Mouse (Mus musculus) heart, embryonic 15.5 days (tissue): ENCODE measurements around the gene Abca4. TPM values are rescaled to one million over a fixed set of nuclear protein-coding genes. Genes with fewer than 3 reads are reported as not detected.

ENCODE experiments used
- ATAC-seq: fragments of 200-750 bp; cut with Nextera tagmentation; replicated peaks from 2 replicates; pipeline ENCODE4 v1.8.0; 2017; ENCODE audit warnings: low read depth, moderate TSS enrichment; ENCODE audit not compliant: insufficient number of reproducible peaks, insufficient read depth, low FRiP score
- H3K27ac ChIP-seq: fragments of 300-500 bp; sonication (generic); 2 replicates; pipeline ENCODE4 v1.5.1; 2015; ENCODE audit warnings: mild to moderate bottlenecking, inconsistent platforms
- H3K27me3 ChIP-seq: fragments of 300-500 bp; sonication (generic); 2 replicates; pipeline ENCODE4 v1.6.1; 2015; ENCODE audit warnings: inconsistent platforms
- H3K36me3 ChIP-seq: fragments of 300-500 bp; sonication (generic); 2 replicates; pipeline ENCODE4 v1.6.1; 2015; ENCODE audit warnings: mild to moderate bottlenecking, inconsistent platforms
- H3K4me1 ChIP-seq: fragments of 300-500 bp; sonication (generic); replicated peaks from 2 replicates; pipeline ENCODE4 v1.6.1; 2015; ENCODE audit warnings: inconsistent platforms
- H3K4me2 ChIP-seq: fragments of 300-500 bp; sonication (generic); 2 replicates; pipeline ENCODE4 v1.6.1; 2015; ENCODE audit warnings: inconsistent platforms, mild to moderate bottlenecking, moderate library complexity
- H3K4me3 ChIP-seq: fragments of 300-500 bp; sonication (generic); 2 replicates; pipeline ENCODE4 v1.5.1; 2015; ENCODE audit warnings: mild to moderate bottlenecking, inconsistent platforms
- H3K9ac ChIP-seq: fragments of 300-500 bp; sonication (generic); 2 replicates; pipeline ENCODE4 v1.6.1; 2015; ENCODE audit warnings: mild to moderate bottlenecking, inconsistent platforms
- H3K9me3 ChIP-seq: fragments of 300-500 bp; sonication (generic); replicated peaks from 2 replicates; pipeline ENCODE4 v1.6.1; 2016; ENCODE audit warnings: inconsistent platforms
- WGBS: fragments of 180-500 bp; shearing (Covaris S2); methylation state at CpG from one replicate; pipeline ENCODE4 v1.1.7; 2015; ENCODE audit warnings: mixed read lengths; 5-methylcytosine and 5-hydroxymethylcytosine counted together
- polyA plus RNA-seq: library from polyadenylated mRNA; unstranded; fragments of >200 nt; fragmentation: Nextera tagmentation; extraction: Ambion mirVana; gene quantifications from 2 replicates; pipeline ENCODE4 v1.2.1, GENCODE M21; 2015

Gene Abca4
- polyA plus RNA-seq, 1 experiment from 2014 or later, result 3.2 TPM

- H3K36me3 ChIP-seq, result no peaks in the 10 kb centered on the region
- no peak overlapping the region for H3K4me2 ChIP-seq
- no peaks in the 10 kb centered on the region for H3K27me3 ChIP-seq
- H3K9ac ChIP-seq, result no peak overlapping the region
- H3K4me3 ChIP-seq, result no peak overlapping the region
- ATAC-seq, result no peak
- H3K4me1 ChIP-seq, result peaks cover 6% of the 10 kb centered on the region
- H3K27ac ChIP-seq, result peak overlapping the region; percentile 67
- H3K9me3 ChIP-seq, result no peaks in the 10 kb centered on the region
- WGBS, result 36% methylated on average over 9 of the region's 9 CpGs
Observed at GRCm38 (mm10) chr3:122118651-122119214, 74.5 kb downstream of the Abca4 start.

GRCm38 (mm10) chr3:122119733-122120132 is 75.5 kb downstream of the Abca4 start:
- Histone ChIP-seq H3K9me3 (no peaks in the 10 kb centered on the region), H3K4me2 (no peak overlapping the region), H3K4me1 (peaks cover 6% of the 10 kb centered on the region), H3K27me3 (no peaks in the 10 kb centered on the region), H3K27ac (peak overlapping the region; percentile 67), H3K36me3 (no peaks in the 10 kb centered on the region), H3K9ac (no peak overlapping the region), H3K4me3 (no peak overlapping the region)
- ATAC-seq, result no peak
- 71% methylated on average over 7 of the region's 7 CpGs for WGBS

GRCm38 (mm10) chr3:122120217-122120616 is 76.0 kb downstream of the Abca4 start:
- ATAC-seq, result no peak
- WGBS, result 62% methylated on average over 7 of the region's 7 CpGs

GRCm38 (mm10) chr3:122122127-122122663 is 78.0 kb downstream of the Abca4 start:
- peak overlapping the region; percentile 38 for H3K4me3 ChIP-seq
- ATAC-seq, result peak; percentile 96
- no peaks in the 10 kb centered on the region for H3K9me3 ChIP-seq
- H3K36me3 ChIP-seq, result no peaks in the 10 kb centered on the region
- H3K9ac ChIP-seq, result no peak overlapping the region
- peak overlapping the region; percentile 69 for H3K27ac ChIP-seq
- peak overlapping the region; percentile 61 for H3K4me2 ChIP-seq
- no peaks in the 10 kb centered on the region for H3K27me3 ChIP-seq
- H3K4me1 ChIP-seq, result peaks cover 10% of the 10 kb centered on the region
- 5% methylated on average over 17 of the region's 17 CpGs for WGBS

More at GRCm38 (mm10) chr3:122120217-122120616, 76.0 kb downstream of the Abca4 start:
- Histone ChIP-seq H3K9ac (no peak overlapping the region), H3K9me3 (no peaks in the 10 kb centered on the region), H3K4me1 (peaks cover 8% of the 10 kb centered on the region), H3K4me2 (no peak overlapping the region), H3K36me3 (no peaks in the 10 kb centered on the region), H3K27me3 (no peaks in the 10 kb centered on the region), H3K4me3 (no peak overlapping the region), H3K27ac (peak overlapping the region; percentile 67)

GRCm38 (mm10) chr3:122122838-122123237 is 78.6 kb downstream of the Abca4 start:
- ATAC-seq, result no peak
- no peaks in the 10 kb centered on the region for H3K9me3 ChIP-seq
- no peak overlapping the region for H3K9ac ChIP-seq
- no peaks in the 10 kb centered on the region for H3K27me3 ChIP-seq
- peak overlapping the region; percentile 69 for H3K27ac ChIP-seq
- H3K4me3 ChIP-seq, result no peak overlapping the region
- peaks cover 10% of the 10 kb centered on the region for H3K4me1 ChIP-seq
- WGBS, result 81% methylated on average over 8 of the region's 8 CpGs
- no peaks in the 10 kb centered on the region for H3K36me3 ChIP-seq
- peak overlapping the region; percentile 61; the same call in 1 of the 2 replicates for H3K4me2 ChIP-seq

- Histone ChIP-seq H3K4me3 (no peak overlapping the region), H3K9me3 (no peaks in the 10 kb centered on the region), H3K4me1 (peaks cover 64% of the 10 kb centered on the region), H3K4me2 (no peak overlapping the region), H3K9ac (no peak overlapping the region), H3K27ac (no peak overlapping the region), H3K27me3 (0 out of 2 replicates have a peak, but pooled peaks cover 4% of the 10 kb centered on the region), H3K36me3 (no peaks in the 10 kb centered on the region)
- no peak for ATAC-seq
- 21% methylated on average over 17 of the region's 17 CpGs for WGBS
Observed at GRCm38 (mm10) chr3:122128999-122129493, 84.8 kb downstream of the Abca4 start.

GRCm38 (mm10) chr3:122130771-122131170 is 86.5 kb downstream of the Abca4 start:
- no peak overlapping the region for H3K9ac ChIP-seq
- H3K4me2 ChIP-seq, result no peak overlapping the region
- peak; percentile 78 for ATAC-seq
- H3K27ac ChIP-seq, result peak overlapping the region; percentile 83
- WGBS, result 16% methylated on average over 4 of the region's 4 CpGs
- no peak overlapping the region for H3K4me3 ChIP-seq
- no peaks in the 10 kb centered on the region for H3K36me3 ChIP-seq
- H3K27me3 ChIP-seq, result 0 out of 2 replicates have a peak, but pooled peaks cover 4% of the 10 kb centered on the region
- peaks cover 68% of the 10 kb centered on the region for H3K4me1 ChIP-seq
- no peaks in the 10 kb centered on the region for H3K9me3 ChIP-seq

- Histone ChIP-seq H3K9me3 (no peaks in the 10 kb centered on the region), H3K9ac (no peak overlapping the region), H3K4me3 (no peak overlapping the region), H3K27me3 (0 out of 2 replicates have a peak, but pooled peaks cover 4% of the 10 kb centered on the region), H3K27ac (peak overlapping the region; percentile 83), H3K4me2 (peak overlapping the region; percentile 24; the same call in 1 of the 2 replicates), H3K4me1 (peaks cover 68% of the 10 kb centered on the region), H3K36me3 (no peaks in the 10 kb centered on the region)
- WGBS, result 16% methylated on average over 3 of the region's 3 CpGs
- peak; percentile 24; the same call in 1 of the 2 replicates for ATAC-seq
Observed at GRCm38 (mm10) chr3:122131633-122132032, 87.4 kb downstream of the Abca4 start.

- ATAC-seq, result no peak
- Histone ChIP-seq H3K4me1 (peaks cover 64% of the 10 kb centered on the region), H3K27me3 (peaks cover 6% of the 10 kb centered on the region; the same call in 1 of the 2 replicates), H3K36me3 (no peaks in the 10 kb centered on the region), H3K4me3 (no peak overlapping the region), H3K27ac (peak overlapping the region; percentile 83), H3K4me2 (peak overlapping the region; percentile 18; the same call in 1 of the 2 replicates), H3K9ac (no peak overlapping the region), H3K9me3 (no peaks in the 10 kb centered on the region)
- WGBS, result 20% methylated on average over 5 of the region's 5 CpGs
Observed at GRCm38 (mm10) chr3:122133255-122133654, 89.0 kb downstream of the Abca4 start.

- no peak overlapping the region for H3K4me3 ChIP-seq
- peak overlapping the region; percentile 83 for H3K27ac ChIP-seq
Observed at GRCm38 (mm10) chr3:122133840-122134239, 89.6 kb downstream of the Abca4 start.

GRCm38 (mm10) chr3:122140589-122141400 is 96.6 kb downstream of the Abca4 start:
- peaks cover 27% of the 10 kb centered on the region for H3K4me1 ChIP-seq
- H3K27me3 ChIP-seq, result peaks cover 9% of the 10 kb centered on the region
- WGBS, result 59% methylated on average over 18 of the region's 18 CpGs
- H3K27ac ChIP-seq, result no peak overlapping the region
- no peaks in the 10 kb centered on the region for H3K9me3 ChIP-seq
- no peak overlapping the region for H3K4me3 ChIP-seq
- no peaks in the 10 kb centered on the region for H3K36me3 ChIP-seq
- ATAC-seq, result no peak
- no peak overlapping the region for H3K9ac ChIP-seq
- no peak overlapping the region for H3K4me2 ChIP-seq

More at GRCm38 (mm10) chr3:122133840-122134239, 89.6 kb downstream of the Abca4 start:
- Histone ChIP-seq H3K4me2 (peak overlapping the region; percentile 18; the same call in 1 of the 2 replicates), H3K36me3 (no peaks in the 10 kb centered on the region), H3K9me3 (no peaks in the 10 kb centered on the region), H3K27me3 (peaks cover 7% of the 10 kb centered on the region), H3K9ac (no peak overlapping the region), H3K4me1 (peaks cover 58% of the 10 kb centered on the region)
- 19% methylated on average over 6 of the region's 6 CpGs for whole genome bisulfite sequencing
- ATAC-seq, result 0 out of 2 replicates have a peak, but pooled peaks have one; percentile 24
